Mouse (Mus musculus) stomach, embryonic 16.5 days (tissue): ENCODE measurements around the gene Klhl40. TPM values are rescaled to one million over a fixed set of nuclear protein-coding genes. Genes with fewer than 3 reads are reported as not detected.
A peak's percentile ranks its signal among the peaks of the same experiment; 100 is the strongest.

ENCODE experiments used
- ATAC-seq: fragments of 200-750 bp; cut with Nextera tagmentation; 2 replicates; pipeline ENCODE4 v1.8.0; 2017; ENCODE audit warnings: moderate number of reproducible peaks, moderate TSS enrichment; ENCODE audit not compliant: insufficient read depth, low FRiP score
- H3K27ac ChIP-seq: fragments of 300-500 bp; sonication (generic); 2 replicates; pipeline ENCODE4 v1.5.1; 2014; ENCODE audit warnings: low read length
- H3K27me3 ChIP-seq: fragments of 300-500 bp; sonication (generic); 2 replicates; pipeline ENCODE4 v1.6.1; 2014; ENCODE audit warnings: low read length, control low read depth, mixed read lengths; ENCODE audit not compliant: control insufficient read depth, insufficient read depth
- H3K36me3 ChIP-seq: fragments of 300-500 bp; sonication (generic); 2 replicates; pipeline ENCODE4 v1.6.1; 2014; ENCODE audit warnings: low read length; ENCODE audit not compliant: control insufficient read depth, insufficient read depth
- H3K4me1 ChIP-seq: fragments of 300-500 bp; sonication (generic); 2 replicates; pipeline ENCODE4 v1.6.1; 2014; ENCODE audit warnings: low read length, control low read depth, mixed read lengths; ENCODE audit not compliant: control insufficient read depth, insufficient read depth
- H3K4me2 ChIP-seq: fragments of 300-500 bp; sonication (generic); 2 replicates; pipeline ENCODE4 v1.6.1; 2014; ENCODE audit warnings: low read depth, low read length, mixed read lengths
- H3K4me3 ChIP-seq: fragments of 300-500 bp; sonication (generic); replicated peaks from 2 replicates; pipeline ENCODE4 v1.5.1; 2014; ENCODE audit warnings: mild to moderate bottlenecking, low read length
- H3K9ac ChIP-seq: fragments of 300-500 bp; sonication (generic); 2 replicates; pipeline ENCODE4 v1.6.1; 2014; ENCODE audit warnings: low read length
- H3K9me3 ChIP-seq: fragments of 300-500 bp; sonication (generic); replicated peaks from 2 replicates; pipeline ENCODE4 v1.6.1; 2016; ENCODE audit warnings: low read length, control low read depth; ENCODE audit not compliant: control insufficient read depth
- WGBS: fragments of 180-500 bp; shearing (Covaris S2); extraction: QIAGEN DNeasy Blood & Tissue Kit; methylation state at CpG from one replicate; pipeline ENCODE4 v1.1.7; 2014; 5-methylcytosine and 5-hydroxymethylcytosine counted together
- polyA plus RNA-seq: library from polyadenylated mRNA; unstranded; fragments of >200 nt; fragmentation: Nextera tagmentation; extraction: Ambion mirVana; gene quantifications from 2 replicates; pipeline ENCODE4 v1.2.1, GENCODE M21; 2015

Klhl40 gene
- polyA plus RNA-seq, 1 experiment from 2014 or later, result 8.0 TPM

- Histone ChIP-seq H3K9me3 (no peaks in the 10 kb centered on the region; the same call in 1 of the 2 replicates), H3K9ac (no peak overlapping the region), H3K27me3 (no peaks in the 10 kb centered on the region), H3K36me3 (no peaks in the 10 kb centered on the region), H3K27ac (no peak overlapping the region), H3K4me2 (no peak overlapping the region), H3K4me3 (no peak overlapping the region), H3K4me1 (no peaks in the 10 kb centered on the region)
- ATAC-seq, result 0 out of 2 replicates have a peak, but pooled peaks have one; percentile 17
- 64% methylated on average over 6 of the region's 6 CpGs for WGBS
Measured at GRCm38 (mm10) chr9:121830243-121830955, 53.0 kb downstream of the Klhl40 start.

DNA sequence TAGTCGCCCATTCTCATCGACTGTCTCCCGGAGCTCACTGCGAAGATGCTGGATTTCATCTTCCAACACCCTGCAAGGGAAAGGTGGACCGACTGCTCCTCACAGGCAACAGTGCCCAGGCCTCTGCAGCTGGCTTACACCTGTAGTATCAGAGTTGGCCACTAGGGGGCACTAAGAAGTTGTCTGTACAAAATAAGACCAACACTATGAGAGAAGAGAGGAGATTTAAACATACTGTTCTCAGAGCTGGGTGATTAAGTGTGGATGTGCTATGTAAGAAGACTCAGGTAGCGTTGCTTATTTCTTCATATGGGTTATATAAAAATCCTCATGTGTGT lies 53.5 kb downstream of the Klhl40 start:
- Histone ChIP-seq H3K4me2 (no peak overlapping the region), H3K9me3 (no peaks in the 10 kb centered on the region; the same call in 1 of the 2 replicates), H3K36me3 (no peaks in the 10 kb centered on the region), H3K4me3 (no peak overlapping the region), H3K27ac (no peak overlapping the region), H3K9ac (no peak overlapping the region), H3K4me1 (no peaks in the 10 kb centered on the region), H3K27me3 (no peaks in the 10 kb centered on the region)
- 25% methylated on average over 6 of the region's 6 CpGs for WGBS
- peak; percentile 34; the same call in 1 of the 2 replicates for ATAC-seq

Other genes with a start within 250 kb of the Klhl40 start
- 0.41 TPM in 1 of 2 replicates, not detected in the other for gene Lyzl4, start 135.5 kb upstream of the Klhl40 start, polyA plus RNA-seq
- gene Vipr1, start 134.9 kb upstream of the Klhl40 start, polyA plus RNA-seq, result 0.82 and 1.0 TPM in 2 replicates
- 8.8 and 9.4 TPM in 2 replicates for gene Sec22c, start 72.1 kb upstream of the Klhl40 start, polyA plus RNA-seq
- 103 and 112 TPM in 2 replicates for gene Ss18l2, start 67.3 kb upstream of the Klhl40 start, polyA plus RNA-seq
- 54.7 and 55.6 TPM in 2 replicates for gene Nktr, start 58.4 kb upstream of the Klhl40 start, polyA plus RNA-seq
- gene Zfp651, start 18.3 kb upstream of the Klhl40 start, polyA plus RNA-seq, result 7.9 and 8.0 TPM in 2 replicates
- 2.2 and 4.3 TPM in 2 replicates for gene Hhatl, start 14.9 kb downstream of the Klhl40 start, polyA plus RNA-seq
- 0.56 and 0.59 TPM in 2 replicates for gene Ccdc13, start 61.9 kb downstream of the Klhl40 start, polyA plus RNA-seq
- gene Higd1a, start 80.8 kb downstream of the Klhl40 start, polyA plus RNA-seq, result 293 and 317 TPM in 2 replicates
- 0.45 and 0.63 TPM in 2 replicates for gene Ackr2, start 120.7 kb downstream of the Klhl40 start, polyA plus RNA-seq
- gene Cyp8b1, start 138.7 kb downstream of the Klhl40 start, polyA plus RNA-seq, result 0.35 and 0.37 TPM in 2 replicates
- 5.8 and 6.7 TPM in 2 replicates for gene Fam198a, start 173.4 kb downstream of the Klhl40 start, polyA plus RNA-seq
- 15.6 and 16.2 TPM in 2 replicates for gene Pomgnt2, start 219.5 kb downstream of the Klhl40 start, polyA plus RNA-seq